ENCODE assay signal across 8 mouse cellular contexts in genomic region chr14:25749143-25749909, GRCm38 (mm10). TPM values are rescaled to one million over a fixed set of nuclear protein-coding genes. Genes with fewer than 3 reads are reported as not detected.
DNase-seq lines count a peak whose midpoint lies in the region; ATAC-seq and TF ChIP-seq lines count a peak whose summit lies in the region.
"Had no signal": no experiment of that assay in that cellular context is flagged by ENCODE, and none has a peak within 500 bp of the region (broad histone marks: within the 10 kb centered on the region; RNA-seq: fewer than 3 reads in every experiment).

No protein-coding gene starts in this region.

- ATAC-seq in liver, postnatal 0 days = no peak
- ATAC-seq in liver, embryonic 11.5 days (replicated peaks; ENCODE audit: low FRiP score) = no peak
- no peak for ATAC-seq in erythroid progenitor cell, adult 5-6 weeks (replicated peaks; ENCODE audit: low FRiP score, poor library complexity, severe bottlenecking)

- intact Hi-C loops in gastrocnemius, postnatal 36 days (cut with DNase I) = no loop called here

- TF ChIP-seq EP300 in liver, postnatal 0 days (IDR thresholded peaks at IDR 0.05; ENCODE audit: low read depth) = no peak

- no peak overlapping the region for H3K4me3 ChIP-seq in liver, postnatal 0 days (ENCODE audit: low read depth, low read length)
- no peak overlapping the region for H3K4me3 ChIP-seq in liver, embryonic 11.5 days (ENCODE audit: low read depth, low read length)

- no peaks in the 10 kb centered on the region for H3K9me3 ChIP-seq in liver, postnatal 0 days (ENCODE audit: low read length)
- no peaks in the 10 kb centered on the region for H3K9me3 ChIP-seq in liver, embryonic 11.5 days (ENCODE audit: control insufficient read depth, low read length)

- no peak overlapping the region for H3K4me2 ChIP-seq in liver, postnatal 0 days (ENCODE audit: low read depth, low read length)
- no peak overlapping the region for H3K4me2 ChIP-seq in liver, embryonic 11.5 days

- H3K36me3 ChIP-seq in liver, postnatal 0 days (replicated peaks; ENCODE audit: insufficient read depth, low read length) = peaks cover 8% of the 10 kb centered on the region
- H3K36me3 ChIP-seq in liver, embryonic 11.5 days (ENCODE audit: control insufficient read depth, insufficient read depth, low read length) = no peaks in the 10 kb centered on the region

- H3K27ac ChIP-seq in liver, postnatal 0 days (ENCODE audit: low read depth) = 0 out of 2 replicates have a peak overlapping the region, but pooled peaks have one; percentile 16
- H3K27ac ChIP-seq in liver, embryonic 11.5 days (ENCODE audit: low read depth, low read length) = no peak overlapping the region

- TF ChIP-seq CTCF in liver, postnatal 0 days (IDR thresholded peaks at IDR 0.05; ENCODE audit: low read depth) = no peak

- 66% methylated on average over 13 of the region's 13 CpGs for WGBS in liver, postnatal 0 days (ENCODE audit: insufficient replicate concordance)
- 52% methylated on average over 13 of the region's 13 CpGs for WGBS in liver, embryonic 11.5 days

- no peaks in the 10 kb centered on the region for H3K27me3 ChIP-seq in liver, postnatal 0 days (ENCODE audit: insufficient read depth, low read length)
- H3K27me3 ChIP-seq in liver, embryonic 11.5 days (replicated peaks; ENCODE audit: control insufficient read depth, insufficient read depth, low read length) = no peaks in the 10 kb centered on the region

- no peak overlapping the region for H3K9ac ChIP-seq in liver, postnatal 0 days (replicated peaks)
- no peak overlapping the region for H3K9ac ChIP-seq in liver, embryonic 11.5 days (ENCODE audit: low read depth, low read length)

- peaks cover 43% of the 10 kb centered on the region for H3K4me1 ChIP-seq in liver, postnatal 0 days (ENCODE audit: insufficient read depth)
- H3K4me1 ChIP-seq in liver, embryonic 11.5 days (replicated peaks; ENCODE audit: control insufficient read depth, insufficient read depth, low read length) = peaks cover 21% of the 10 kb centered on the region

- no peak for DNase-seq in liver, postnatal 0 days
- DNase-seq in liver, embryonic 11.5 days (ENCODE audit: low spot score) = no peak
- peak; percentile 72 for DNase-seq in embryo, embryonic 10.5 days (ENCODE audit: low spot score)
- peak; percentile 75 to 77 for DNase-seq in gastrocnemius, postnatal 36 days
- DNase-seq in lung, postnatal 36 days = peak; percentile 67
- no peak for DNase-seq in thymus, postnatal 36 days
- DNase-seq: kidney, postnatal 14 days had no signal

RNA-seq across cellular contexts. Expression of gene Zcchc24, which starts 19.5 kb away (rescaled TPM):
- 13.7 and 13.8 TPM in 2 replicates for polyA plus RNA-seq in liver, postnatal 0 days (2015; fragmentation: Nextera tagmentation; extraction: Ambion mirVana)
- 11.3 and 13.4 TPM in 2 replicates for polyA plus RNA-seq in liver, embryonic 11.5 days (2014; fragmentation: Nextera tagmentation; extraction: Ambion mirVana)
- 10 to 100 TPM; 38.4 to 49.4 TPM for total RNA-seq in gastrocnemius, postnatal 36 days (2021)
- total RNA-seq in erythroid progenitor cell, adult 5-6 weeks (2015; ENCODE audit: low replicate concordance) = 2.5 and 2.9 TPM in 2 replicates
- 0.61 and 1.3 TPM in 2 replicates for total RNA-seq in erythroid progenitor cell, adult 5-6 weeks (2017; ENCODE audit: low replicate concordance)

RNA-seq across cellular contexts. Expression of gene Ppif, which starts 55.4 kb away (rescaled TPM):
- polyA plus RNA-seq in liver, postnatal 0 days (2015; fragmentation: Nextera tagmentation; extraction: Ambion mirVana) = 36.0 and 38.4 TPM in 2 replicates
- polyA plus RNA-seq in liver, embryonic 11.5 days (2014; fragmentation: Nextera tagmentation; extraction: Ambion mirVana) = 96.3 and 97.0 TPM in 2 replicates
- 10 to 100 TPM; 31.8 to 36.5 TPM for total RNA-seq in gastrocnemius, postnatal 36 days (2021)
- 4.2 and 14.1 TPM in 2 replicates for total RNA-seq in erythroid progenitor cell, adult 5-6 weeks (2015; ENCODE audit: low replicate concordance)
- total RNA-seq in erythroid progenitor cell, adult 5-6 weeks (2017; ENCODE audit: low replicate concordance) = 0.91 and 1.9 TPM in 2 replicates

Comparison
In these comparisons a context has a peak if more than half of its experiments do, and no peak if none do; other contexts are left out.
1. DNase-seq: peak in embryo, embryonic 10.5 days (single experiment), gastrocnemius, postnatal 36 days (2 of 2) and lung, postnatal 36 days (single experiment); none in liver, postnatal 0 days (single experiment), liver, embryonic 11.5 days (single experiment) and thymus, postnatal 36 days (0 of 2).
2. RNA of gene Zcchc24, which starts 19.5 kb away (total RNA-seq): 38.4 to 49.4 TPM in gastrocnemius, postnatal 36 days; 0.61 to 2.9 TPM in erythroid progenitor cell, adult 5-6 weeks; every median in the first group is over 10 times any median in the second.